Mouse (Mus musculus): ENCODE measurements around the gene Gng12.

GRCm38 (mm10) chr6:66910493-66911435, 14.6 kb downstream of the Gng12 start:
- TF ChIP-seq POLR2A (IDR thresholded peaks at IDR 0.05; ENCODE audit: low read depth, low read length) (no peak), CTCF (IDR thresholded peaks at IDR 0.05; ENCODE audit: borderline replicate concordance, insufficient read depth, low read length) (no peak)
